Mouse (Mus musculus) myocyte (in vitro differentiated cells): ENCODE results near the gene 3110009E18Rik. TPM values are rescaled to one million over a fixed set of nuclear protein-coding genes. Genes with fewer than 3 reads are reported as not detected.
A peak's percentile ranks its signal among the peaks of the same experiment; 100 is the strongest.
"Not testable (repeated sequence)": the region's sequence is repeated elsewhere in the genome, so short reads cannot be mapped to it uniquely, and the experiment has no call there.

Experiments
- H3K27me3 ChIP-seq: one replicate; pipeline ENCODE4 v1.6.1; 2011; ENCODE audit not compliant: control insufficient read depth, insufficient read depth, insufficient read length
- H3K36me3 ChIP-seq: one replicate; pipeline ENCODE4 v1.6.1; 2011; ENCODE audit not compliant: control insufficient read depth, insufficient read depth
- H3K4me2 ChIP-seq: one replicate; pipeline ENCODE4 v1.6.1; 2011; ENCODE audit warnings: low read depth, control low read depth
- H3K4me3 ChIP-seq: one replicate; pipeline ENCODE4 v1.5.1; 2011; ENCODE audit warnings: mild to moderate bottlenecking, control low read depth, moderate library complexity
- H3K79me2 ChIP-seq: one replicate; pipeline ENCODE4 v1.6.1; 2011; ENCODE audit not compliant: control insufficient read depth, insufficient read depth
- H3ac ChIP-seq: one replicate; pipeline ENCODE4 v1.6.1; 2011; ENCODE audit not compliant: control insufficient read depth, insufficient read length
- CEBPB ChIP-seq: IDR thresholded peaks from 2 replicates; pipeline ENCODE4 v1.6.1; 2011; ENCODE audit warnings: mild to moderate bottlenecking, moderate library complexity; ENCODE audit not compliant: poor library complexity, insufficient read depth, severe bottlenecking
- E2F4 ChIP-seq: IDR thresholded peaks from one replicate; pipeline ENCODE4 v1.6.1; 2011; ENCODE audit warnings: mild to moderate bottlenecking, control low read depth, moderate library complexity; ENCODE audit not compliant: insufficient read depth
- MAX ChIP-seq: IDR thresholded peaks from one replicate; pipeline ENCODE4 v1.6.1; 2011; ENCODE audit warnings: low read depth, mild to moderate bottlenecking, control low read depth
- MYOD1 ChIP-seq, 3 experiments: IDR thresholded peaks; one replicate each; pipeline ENCODE4 v1.6.1; 2011; ENCODE audit warnings: control low read depth in 2 of 3, low read depth in 2 of 3, mild to moderate bottlenecking in 2 of 3, moderate library complexity in 1 of 3; ENCODE audit not compliant: insufficient read length in 2 of 3, control insufficient read depth in 1 of 3
- MYOG ChIP-seq, 3 experiments: IDR thresholded peaks; one replicate each; pipeline ENCODE4 v1.6.1; 2011; ENCODE audit warnings: control low read depth in 2 of 3, low read depth in 2 of 3, mild to moderate bottlenecking in 2 of 3; ENCODE audit not compliant: insufficient read length in 2 of 3, control insufficient read depth in 1 of 3, insufficient read depth in 1 of 3
- POLR2A ChIP-seq: IDR thresholded peaks from one replicate; pipeline ENCODE4 v1.6.1; 2011; ENCODE audit warnings: low read depth, mild to moderate bottlenecking, control low read depth, moderate library complexity; ENCODE audit not compliant: insufficient read length
- POLR2AphosphoS2 ChIP-seq: IDR thresholded peaks from one replicate; pipeline ENCODE4 v1.6.1; 2011; ENCODE audit warnings: low read depth, control low read depth; ENCODE audit not compliant: insufficient read length
- REST ChIP-seq: IDR thresholded peaks from one replicate; pipeline ENCODE4 v1.6.1; 2011; ENCODE audit warnings: mild to moderate bottlenecking, control low read depth, moderate library complexity; ENCODE audit not compliant: insufficient read depth, insufficient read length
- SRF ChIP-seq: IDR thresholded peaks from one replicate; pipeline ENCODE4 v1.6.1; 2011; ENCODE audit warnings: low read depth; ENCODE audit not compliant: control insufficient read depth, insufficient read length
- TCF12 ChIP-seq: IDR thresholded peaks from one replicate; pipeline ENCODE4 v1.6.1; 2011; ENCODE audit warnings: mild to moderate bottlenecking, control low read depth; ENCODE audit not compliant: poor library complexity, insufficient read depth, severe bottlenecking
- TCF3 ChIP-seq: IDR thresholded peaks from one replicate; pipeline ENCODE4 v1.6.1; 2011; ENCODE audit warnings: low read depth, control low read depth; ENCODE audit not compliant: insufficient read length
- USF1 ChIP-seq: IDR thresholded peaks from one replicate; pipeline ENCODE4 v1.6.1; 2011; ENCODE audit warnings: low read depth, mild to moderate bottlenecking, control low read depth, moderate library complexity
- polyA plus RNA-seq: library from polyadenylated mRNA; unstranded; fragments of >200 nt; fragmentation: generic; extraction: Trizol; gene quantifications from one replicate; pipeline ENCODE4 v1.2.1, GENCODE M21; 2012; ENCODE audit warnings: missing spikeins

The 3110009E18Rik gene
- polyA plus RNA-seq, 1 experiment: 18.2 TPM

DNA sequence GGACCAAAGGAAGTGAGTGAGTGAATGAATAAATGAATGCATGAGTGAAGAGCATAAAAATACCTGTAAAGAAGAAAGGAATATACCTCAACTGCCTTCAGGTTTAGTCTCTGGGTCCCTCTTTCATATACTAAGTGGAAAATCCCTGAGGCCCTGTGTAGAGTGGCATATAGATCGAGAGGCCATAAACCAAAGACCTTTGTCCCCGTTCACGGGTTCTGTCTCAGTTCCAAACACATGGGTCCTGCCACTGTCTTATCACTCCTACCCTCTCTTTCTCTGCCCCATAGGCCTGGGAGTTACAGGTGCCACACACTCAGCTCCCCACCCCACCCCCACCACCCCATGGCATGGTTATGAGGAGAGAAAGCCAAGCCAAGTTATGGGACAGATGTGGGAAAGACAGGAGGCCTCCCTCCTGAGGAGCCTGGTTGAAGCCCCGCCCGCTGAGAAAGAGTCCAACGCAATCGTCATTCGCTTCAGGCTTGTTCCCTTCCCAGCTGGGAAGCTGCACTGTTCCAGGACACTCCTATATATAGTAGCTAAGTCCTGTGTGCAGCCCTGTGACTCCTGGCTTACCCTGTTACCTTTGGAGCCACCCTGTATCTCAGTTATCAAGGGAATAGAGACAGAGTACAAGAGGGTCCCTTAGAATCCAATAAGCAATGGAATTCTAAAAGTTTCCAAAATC is 30.0 kb upstream of the 3110009E18Rik start:
- Histone ChIP-seq H3K27me3 (no peaks in the 10 kb centered on the region), H3K4me2 (no peak overlapping the region)

DNA sequence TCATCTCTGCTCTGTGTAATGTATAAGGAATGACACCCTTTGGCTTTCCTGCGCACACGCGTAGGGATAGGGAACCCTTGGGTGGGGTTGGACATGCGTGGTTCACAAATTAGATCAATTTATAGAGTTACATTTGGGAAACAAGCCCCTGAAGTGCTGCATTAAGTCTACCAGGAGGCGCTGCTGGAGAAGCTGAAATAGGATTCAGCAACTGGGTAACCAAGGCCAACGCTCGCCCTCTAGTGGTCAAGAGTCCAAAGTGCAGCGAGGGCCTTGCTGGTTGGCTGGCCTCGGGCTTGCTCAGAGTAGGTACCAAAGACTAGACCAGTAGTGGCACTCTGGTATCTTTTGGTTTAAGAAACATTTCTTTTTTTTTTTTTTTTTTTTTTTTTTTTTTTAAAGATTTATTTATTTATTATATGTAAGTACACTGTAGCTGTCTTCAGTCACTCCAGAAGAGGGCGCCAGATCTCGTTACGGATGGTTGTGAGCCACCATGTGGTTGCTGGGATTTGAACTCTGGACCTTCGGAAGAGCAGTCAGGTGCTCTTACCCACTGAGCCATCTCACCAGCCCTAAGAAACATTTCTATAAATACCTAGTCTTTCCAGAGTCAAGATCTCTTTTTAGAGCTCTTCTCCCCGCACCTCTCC is 27.4 kb upstream of the 3110009E18Rik start:
- not testable (repeated sequence) for H3K4me3 ChIP-seq, H3K79me2 ChIP-seq, H3K36me3 ChIP-seq, H3ac ChIP-seq, H3K27me3 ChIP-seq, H3K4me2 ChIP-seq

More for the DNA sequence above, 30.0 kb upstream of the 3110009E18Rik start:
- no peaks in the 10 kb centered on the region for H3K36me3 ChIP-seq
- H3ac ChIP-seq: no peak overlapping the region
- no peak for TF ChIP-seq POLR2A
- no peak for TF ChIP-seq MYOD1 (IDR thresholded peaks at IDR 0.05; ENCODE audit: control insufficient read depth in 1 of 3, insufficient read length in 2 of 3, low read depth in 2 of 3)
- no peaks in the 10 kb centered on the region for H3K79me2 ChIP-seq
- no peak overlapping the region for H3K4me3 ChIP-seq

DNA sequence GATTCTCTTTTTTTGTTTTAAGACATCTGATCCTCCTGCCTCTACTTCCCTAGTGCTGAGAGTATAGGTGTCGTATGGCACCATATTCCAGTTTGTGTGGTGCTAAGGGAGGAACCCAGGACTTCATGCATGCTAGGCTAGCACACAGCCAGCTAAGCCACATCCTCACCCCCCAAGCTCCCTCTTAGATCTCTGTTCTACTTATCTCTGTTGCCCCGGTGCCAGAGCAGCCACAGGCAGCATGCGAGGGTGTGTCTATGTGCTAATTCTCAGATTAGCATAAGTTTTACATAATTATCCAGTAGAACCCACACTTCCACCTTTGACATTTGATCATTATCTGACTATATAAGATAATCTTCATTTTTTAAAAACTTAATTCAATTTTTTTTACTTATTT is 26.1 kb upstream of the 3110009E18Rik start:
- Histone ChIP-seq H3K27me3 (no peaks in the 10 kb centered on the region), H3K4me2 (no peak overlapping the region), H3K4me3 (no peak overlapping the region), H3ac (no peak overlapping the region), H3K36me3 (no peaks in the 10 kb centered on the region), H3K79me2 (no peaks in the 10 kb centered on the region)
- no peak for TF ChIP-seq E2F4
- no peak for TF ChIP-seq POLR2A
- TF ChIP-seq REST: no peak
- TF ChIP-seq TCF12: no peak
- TF ChIP-seq MAX: no peak
- TF ChIP-seq POLR2AphosphoS2: no peak
- no peak for TF ChIP-seq TCF3
- no peak for TF ChIP-seq MYOG (IDR thresholded peaks at IDR 0.05; ENCODE audit: control insufficient read depth in 1 of 3, insufficient read depth in 1 of 3, insufficient read length in 2 of 3, low read depth in 2 of 3)
- no peak for TF ChIP-seq SRF

DNA sequence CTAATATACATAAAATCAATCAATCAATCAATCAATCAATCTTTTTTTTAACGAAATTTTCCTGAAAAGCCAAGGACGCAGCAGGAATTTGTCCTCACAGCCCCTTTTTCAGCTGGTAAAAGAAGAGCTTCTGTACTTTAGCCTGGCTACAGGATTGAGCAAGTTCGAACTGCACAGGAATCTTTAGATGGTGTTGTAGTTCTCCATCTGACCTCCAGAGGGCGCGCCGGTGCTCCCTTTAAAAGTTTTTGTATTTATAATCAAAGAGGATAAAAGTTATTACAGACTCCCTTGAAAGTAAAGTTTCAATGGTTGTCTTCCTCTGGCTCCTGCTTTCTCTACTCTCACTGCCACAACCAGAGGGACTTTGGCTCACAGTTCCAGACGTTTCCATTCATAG is 22.7 kb upstream of the 3110009E18Rik start:
- Histone ChIP-seq H3K36me3 (no peaks in the 10 kb centered on the region), H3K4me2 (no peak overlapping the region), H3K27me3 (no peaks in the 10 kb centered on the region), H3K79me2 (no peaks in the 10 kb centered on the region), H3ac (no peak overlapping the region), H3K4me3 (no peak overlapping the region)
- TF ChIP-seq E2F4 (no peak), CEBPB (no peak), TCF3 (no peak), MYOG (IDR thresholded peaks at IDR 0.05; ENCODE audit: control insufficient read depth in 1 of 3, insufficient read depth in 1 of 3, insufficient read length in 2 of 3, low read depth in 2 of 3) (no peak), SRF (no peak), REST (no peak), POLR2A (no peak), USF1 (no peak), TCF12 (no peak), MYOD1 (IDR thresholded peaks at IDR 0.05; ENCODE audit: control insufficient read depth in 1 of 3, insufficient read length in 2 of 3, low read depth in 2 of 3) (no peak), MAX (no peak), POLR2AphosphoS2 (no peak)

DNA sequence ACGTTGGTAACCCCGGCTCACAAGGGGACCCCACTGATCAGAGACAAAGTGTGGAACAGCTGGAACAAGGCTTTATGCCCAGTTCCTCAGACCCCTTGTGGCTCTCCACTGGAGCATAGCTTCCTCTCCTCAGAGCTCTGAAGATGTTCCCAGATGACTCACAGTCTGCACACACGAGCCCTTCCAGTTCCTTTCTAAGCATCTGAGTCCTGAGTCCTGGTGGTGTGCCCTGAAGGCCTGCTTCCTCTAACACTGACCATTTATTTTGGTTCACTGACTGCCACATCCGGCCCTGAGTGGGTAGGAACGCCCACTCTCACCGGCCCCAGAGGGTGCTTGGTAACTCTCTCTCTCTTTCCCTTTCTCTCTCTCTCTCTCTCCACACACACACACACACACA is 21.5 kb upstream of the 3110009E18Rik start:
- H3K27me3 ChIP-seq: no peaks in the 10 kb centered on the region
- no peaks in the 10 kb centered on the region for H3K36me3 ChIP-seq
- no peak overlapping the region for H3ac ChIP-seq
- TF ChIP-seq MAX (no peak), REST (no peak), POLR2AphosphoS2 (no peak)
- peak overlapping the region; percentile 5 for H3K4me2 ChIP-seq
- no peaks in the 10 kb centered on the region for H3K79me2 ChIP-seq
- H3K4me3 ChIP-seq: no peak overlapping the region
